Mouse (Mus musculus): ENCODE measurements around the gene Gng12. TPM values are rescaled to one million over a fixed set of nuclear protein-coding genes. Genes with fewer than 3 reads are reported as not detected.

Gene Gng12
- 47.7 and 61.6 TPM in 2 replicates for polyA plus RNA-seq (2015; fragmentation: Nextera tagmentation; extraction: Ambion mirVana)

GRCm38 (mm10) chr6:66896119-66896920 is at the start of gene Gng12:
Gene Gng12 (plus strand): TSS chr6:66896397.

GRCm38 (mm10) chr6:67036837-67037628 is 140.8 kb downstream of the Gng12 start, which contains the start of gene Gadd45a:
Gene Gadd45a (minus strand): TSS chr6:67037457.

Other genes starting within 250 kb of the Gng12 start
- gene Vmn1r35, start 210.5 kb upstream of the Gng12 start, polyA plus RNA-seq (2015; fragmentation: Nextera tagmentation; extraction: Ambion mirVana) = not detected in 2 replicates
- gene Vmn1r36, start 177.2 kb upstream of the Gng12 start, polyA plus RNA-seq (2015; fragmentation: Nextera tagmentation; extraction: Ambion mirVana) = not detected in 2 replicates
- gene Vmn1r37, start 167.0 kb upstream of the Gng12 start, polyA plus RNA-seq (2015; fragmentation: Nextera tagmentation; extraction: Ambion mirVana) = not detected in 2 replicates
- not detected in 2 replicates for gene Vmn1r38, start 113.8 kb upstream of the Gng12 start, polyA plus RNA-seq (2015; fragmentation: Nextera tagmentation; extraction: Ambion mirVana)
- gene Vmn1r39, start 85.8 kb upstream of the Gng12 start, polyA plus RNA-seq (2015; fragmentation: Nextera tagmentation; extraction: Ambion mirVana) = not detected in 2 replicates
- 17.7 and 29.5 TPM in 2 replicates for gene Gadd45a, start 141.1 kb downstream of the Gng12 start, polyA plus RNA-seq (2015; fragmentation: Nextera tagmentation; extraction: Ambion mirVana)

Data from adrenal gland, postnatal 0 days (tissue).